Mouse (Mus musculus) cerebellum, adult 2 months (tissue): Measurements from ENCODE around the gene Olfr314.
"Not testable (repeated sequence)": the region's sequence is repeated elsewhere in the genome, so short reads cannot be mapped to it uniquely, and the experiment has no call there.

Experiments used
- CTCF ChIP-seq: fragments of 200-500 bp; IDR thresholded peaks from 2 replicates; pipeline ENCODE4 v1.5.1; 2011; ENCODE audit warnings: low read depth, mild to moderate bottlenecking, control low read depth, low read length, moderate library complexity, borderline replicate concordance; ENCODE audit not compliant: insufficient read depth
- POLR2A ChIP-seq: fragments of 200-500 bp; IDR thresholded peaks from 2 replicates; pipeline ENCODE4 v1.6.1; 2011; ENCODE audit warnings: low read length, control low read depth, borderline replicate concordance; ENCODE audit not compliant: insufficient read depth

DNA sequence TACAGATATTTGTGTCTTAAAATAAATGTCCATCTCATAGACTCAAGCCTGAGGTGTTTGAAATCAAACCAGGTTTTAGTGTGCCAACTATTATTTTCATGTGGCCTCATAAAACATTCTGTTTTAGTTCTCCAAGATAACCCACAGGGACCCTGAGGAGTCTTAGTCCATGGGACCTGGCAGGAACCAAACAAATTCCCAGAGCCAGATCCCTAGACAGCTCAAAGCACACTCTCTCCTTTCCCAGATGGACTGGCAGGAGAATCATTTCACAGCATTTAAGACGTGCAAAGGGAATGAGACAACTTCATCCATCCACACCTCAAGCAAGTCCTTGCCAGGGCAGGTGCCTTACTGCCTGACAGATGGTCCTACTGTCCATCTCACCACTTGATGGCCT, 31.9 kb downstream of the Olfr314 start, which contains the start of gene Olfr313:
- TF ChIP-seq CTCF, POLR2A: not testable (repeated sequence)
